Comparison of ENCODE assay signal across 23 mouse cellular contexts in genomic region chr17:31235915-31236314, GRCm38 (mm10). TPM values are rescaled to one million over a fixed set of nuclear protein-coding genes. Genes with fewer than 3 reads are reported as not detected.
DNase-seq lines count a peak whose midpoint lies in the region; ATAC-seq and TF ChIP-seq lines count a peak whose summit lies in the region.
"Had no signal": no experiment of that assay in that cellular context is flagged by ENCODE, and none has a peak within 500 bp of the region (broad histone marks: within the 10 kb centered on the region; RNA-seq: fewer than 3 reads in every experiment).

No protein-coding gene starts in this region.

- H3K9ac ChIP-seq in kidney, embryonic 15.5 days: no peak overlapping the region
- H3K9ac ChIP-seq in lung, postnatal 0 days (replicated peaks; ENCODE audit: low read depth): no peak overlapping the region
- H3K9ac ChIP-seq: hindbrain, embryonic 14.5 days; intestine, embryonic 15.5 days; limb, embryonic 15.5 days had no signal

- no peak for DNase-seq in kidney, adult 2 months
- no peak for DNase-seq in lung, postnatal 0 days (ENCODE audit: low spot score)
- no peak for DNase-seq in lung, postnatal 4 days
- no peak for DNase-seq in adrenal gland, adult 2 months
- DNase-seq: adrenal gland, postnatal 36 days; cerebellum, adult 18-20 months; cerebellum, postnatal 25 days; gastrocnemius, postnatal 14 days; kidney, postnatal 10 days; midbrain, embryonic 14.5 days had no signal

- no peaks in the 10 kb centered on the region for H3K36me3 ChIP-seq in kidney, adult 2 months (ENCODE audit: control insufficient read depth, insufficient read depth, low read length)
- H3K36me3 ChIP-seq in kidney, embryonic 15.5 days: no peaks in the 10 kb centered on the region
- H3K36me3 ChIP-seq in lung, postnatal 0 days (ENCODE audit: insufficient read depth, low read length): no peaks in the 10 kb centered on the region
- peaks cover 94% of the 10 kb centered on the region for H3K36me3 ChIP-seq in E14TG2a.4 (ENCODE audit: insufficient read depth, low read length)
- H3K36me3 ChIP-seq: intestine, embryonic 15.5 days; limb, embryonic 15.5 days had no signal

- no peak overlapping the region for H3K4me3 ChIP-seq in kidney, adult 2 months (ENCODE audit: insufficient read depth, low read depth, low read length)
- no peak overlapping the region for H3K4me3 ChIP-seq in kidney, embryonic 15.5 days (replicated peaks)
- no peak overlapping the region for H3K4me3 ChIP-seq in lung, postnatal 0 days (ENCODE audit: low read depth, low read length)
- no peak overlapping the region for H3K4me3 ChIP-seq in E14TG2a.4 (replicated peaks; ENCODE audit: low read length)
- no peak overlapping the region for H3K4me3 ChIP-seq in bone marrow, adult 2 months (replicated peaks; ENCODE audit: control insufficient read depth, low read depth, low read length)
- H3K4me3 ChIP-seq: intestine, embryonic 15.5 days; limb, embryonic 15.5 days; myocyte had no signal

- H3K27me3 ChIP-seq in kidney, adult 2 months (replicated peaks; ENCODE audit: control insufficient read depth, insufficient read depth, low read length): no peaks in the 10 kb centered on the region
- H3K27me3 ChIP-seq in kidney, embryonic 15.5 days: no peaks in the 10 kb centered on the region
- H3K27me3 ChIP-seq in lung, postnatal 0 days (replicated peaks; ENCODE audit: insufficient read depth, low read length): no peaks in the 10 kb centered on the region
- no peaks in the 10 kb centered on the region for H3K27me3 ChIP-seq in E14TG2a.4 (ENCODE audit: insufficient read depth, low read length)
- H3K27me3 ChIP-seq: intestine, embryonic 15.5 days; limb, embryonic 15.5 days had no signal

- ATAC-seq in kidney, embryonic 15.5 days (replicated peaks; ENCODE audit: low FRiP score): no peak
- ATAC-seq in lung, postnatal 0 days: no peak
- ATAC-seq: intestine, embryonic 15.5 days had no signal

- H3K27ac ChIP-seq in kidney, adult 2 months (ENCODE audit: insufficient read depth, low read depth, low read length): no peak overlapping the region
- H3K27ac ChIP-seq in kidney, embryonic 15.5 days: no peak overlapping the region
- no peak overlapping the region for H3K27ac ChIP-seq in lung, postnatal 0 days (ENCODE audit: low read length)
- no peak overlapping the region for H3K27ac ChIP-seq in bone marrow, adult 2 months (ENCODE audit: control insufficient read depth, insufficient read depth, low read depth, low read length, poor library complexity)
- H3K27ac ChIP-seq: hindbrain, embryonic 14.5 days; intestine, embryonic 15.5 days; limb, embryonic 15.5 days had no signal

- no peak for TF ChIP-seq POLR2A in kidney, adult 2 months (IDR thresholded peaks at IDR 0.05; ENCODE audit: low read depth, low read length)
- TF ChIP-seq POLR2A in bone marrow, adult 2 months (IDR thresholded peaks at IDR 0.05; ENCODE audit: borderline replicate concordance, control insufficient read depth, low read depth, low read length): no peak

- H3K4me1 ChIP-seq in kidney, adult 2 months (ENCODE audit: control insufficient read depth, insufficient read depth, low read length): no peaks in the 10 kb centered on the region
- no peaks in the 10 kb centered on the region for H3K4me1 ChIP-seq in kidney, embryonic 15.5 days
- no peaks in the 10 kb centered on the region for H3K4me1 ChIP-seq in lung, postnatal 0 days (ENCODE audit: insufficient read depth, low read depth, low read length)
- H3K4me1 ChIP-seq in E14TG2a.4 (replicated peaks; ENCODE audit: low read depth, low read length): peaks cover 15% of the 10 kb centered on the region; the same call in 1 of the 2 replicates
- H3K4me1 ChIP-seq in bone marrow, adult 2 months (ENCODE audit: control insufficient read depth, insufficient read depth, low read length): no peaks in the 10 kb centered on the region
- H3K4me1 ChIP-seq: intestine, embryonic 15.5 days had no signal

- H3K4me2 ChIP-seq in kidney, embryonic 15.5 days: no peak overlapping the region
- H3K4me2 ChIP-seq in lung, postnatal 0 days (replicated peaks; ENCODE audit: low read depth, low read length): no peak overlapping the region
- H3K4me2 ChIP-seq: hindbrain, embryonic 14.5 days; intestine, embryonic 15.5 days; limb, embryonic 15.5 days had no signal

- 0 out of 2 replicates have a peak, but pooled peaks have one; percentile 7 for TF ChIP-seq CTCF in kidney, adult 2 months (conservative IDR thresholded peaks at IDR 0.05; ENCODE audit: insufficient read depth, insufficient read length, low read depth, low read length)
- TF ChIP-seq CTCF in lung, postnatal 0 days (IDR thresholded peaks at IDR 0.05): peak; percentile 37
- TF ChIP-seq CTCF in E14TG2a.4 (conservative IDR thresholded peaks at IDR 0.05; ENCODE audit: low read length): peak; percentile 35; the same call in 1 of the 2 replicates
- peak; percentile 59 for TF ChIP-seq CTCF in bone marrow, adult 2 months (IDR thresholded peaks at IDR 0.05; ENCODE audit: control insufficient read depth, insufficient read depth, low read length)

- no peaks in the 10 kb centered on the region for H3K9me3 ChIP-seq in kidney, embryonic 15.5 days (replicated peaks)
- no peaks in the 10 kb centered on the region for H3K9me3 ChIP-seq in lung, postnatal 0 days (ENCODE audit: low read length)
- H3K9me3 ChIP-seq in E14TG2a.4 (ENCODE audit: low read length): peaks cover 7% of the 10 kb centered on the region; the same call in 1 of the 2 replicates
- H3K9me3 ChIP-seq: intestine, embryonic 15.5 days; limb, embryonic 15.5 days had no signal

- WGBS in kidney, adult 2 months: 93% methylated on average over 1 of the region's 1 CpGs
- 92% methylated on average over 1 of the region's 1 CpGs for WGBS in kidney, embryonic 15.5 days
- WGBS in lung, postnatal 0 days: 95% methylated on average over 1 of the region's 1 CpGs
- 91% methylated on average over 1 of the region's 1 CpGs for WGBS in bone marrow, adult 2 months

- no peak for TF ChIP-seq EP300 in lung, postnatal 0 days (IDR thresholded peaks at IDR 0.05)

RNA-seq across cellular contexts. Expression of gene Ubash3a, which starts 28.2 kb away (rescaled TPM):
- 0.15 and 1.6 TPM in 2 replicates for polyA plus RNA-seq in kidney, adult 2 months (2012; rRNA removed)
- polyA plus RNA-seq in kidney, embryonic 15.5 days (2015; fragmentation: Nextera tagmentation; extraction: Ambion mirVana): 0.18 and 0.23 TPM in 2 replicates
- polyA plus RNA-seq in lung, postnatal 0 days (2015; fragmentation: Nextera tagmentation; extraction: Ambion mirVana): 0.11 and 0.38 TPM in 2 replicates
- polyA plus RNA-seq in bone marrow, adult 2 months (2011; ENCODE audit: insufficient read depth, insufficient read length, low replicate concordance, missing spikeins): 7.3 and 13.0 TPM in 2 replicates
- total RNA-seq in adrenal gland, adult 2 months (2021): under 1 TPM in 1 of 2 experiments, not detected in 1; 0.24 TPM
- polyA plus RNA-seq in adrenal gland, adult 2 months (2012; rRNA removed): 0.16 and 0.18 TPM in 2 replicates
- total RNA-seq: gastrocnemius, postnatal 14 days; left cerebral cortex, adult 18-20 months; left cerebral cortex, postnatal 36 days had no signal
- polyA plus RNA-seq: hindbrain, embryonic 14.5 days; midbrain, embryonic 14.5 days; myocyte had no signal

RNA-seq across cellular contexts. Expression of gene Tmprss3, which starts 37.1 kb away (rescaled TPM):
- polyA plus RNA-seq in kidney, adult 2 months (2012; rRNA removed): 0.03 TPM in 1 of 2 replicates, not detected in the other
- polyA plus RNA-seq in kidney, embryonic 15.5 days (2015; fragmentation: Nextera tagmentation; extraction: Ambion mirVana): not detected in 2 replicates
- polyA plus RNA-seq in lung, postnatal 0 days (2015; fragmentation: Nextera tagmentation; extraction: Ambion mirVana): not detected in 2 replicates
- 4.2 and 4.3 TPM in 2 replicates for polyA plus RNA-seq in bone marrow, adult 2 months (2011; ENCODE audit: insufficient read depth, insufficient read length, low replicate concordance, missing spikeins)
- not detected for total RNA-seq in adrenal gland, adult 2 months (2021)
- polyA plus RNA-seq in adrenal gland, adult 2 months (2012; rRNA removed): not detected in 2 replicates
- total RNA-seq: adrenal gland, postnatal 36 days; gastrocnemius, postnatal 14 days; left cerebral cortex, postnatal 36 days had no signal
- polyA plus RNA-seq: forebrain, embryonic 11.5 days; heart, embryonic 16.5 days; intestine, embryonic 15.5 days; lung, embryonic 16.5 days; midbrain, embryonic 14.5 days; myocyte; neural tube, embryonic 14.5 days had no signal

RNA-seq across cellular contexts. Expression of gene Rsph1, which starts 41.3 kb away (rescaled TPM):
- polyA plus RNA-seq in kidney, adult 2 months (2012; rRNA removed): 0.73 and 1.1 TPM in 2 replicates
- polyA plus RNA-seq in kidney, embryonic 15.5 days (2015; fragmentation: Nextera tagmentation; extraction: Ambion mirVana): 2.0 and 2.4 TPM in 2 replicates
- 21.4 and 25.2 TPM in 2 replicates for polyA plus RNA-seq in lung, postnatal 0 days (2015; fragmentation: Nextera tagmentation; extraction: Ambion mirVana)
- 5.8 and 10.4 TPM in 2 replicates for polyA plus RNA-seq in bone marrow, adult 2 months (2011; ENCODE audit: insufficient read depth, insufficient read length, low replicate concordance, missing spikeins)
- 1 to 10 TPM; 4.5 to 8.0 TPM for total RNA-seq in adrenal gland, adult 2 months (2021)
- polyA plus RNA-seq in adrenal gland, adult 2 months (2012; rRNA removed): 0.21 and 0.22 TPM in 2 replicates

RNA-seq across cellular contexts. Expression of gene Slc37a1, which starts 50.7 kb away (rescaled TPM):
- polyA plus RNA-seq in kidney, adult 2 months (2012; rRNA removed): 6.3 and 6.5 TPM in 2 replicates
- 3.0 and 3.9 TPM in 2 replicates for polyA plus RNA-seq in kidney, embryonic 15.5 days (2015; fragmentation: Nextera tagmentation; extraction: Ambion mirVana)
- 25.2 and 33.9 TPM in 2 replicates for polyA plus RNA-seq in lung, postnatal 0 days (2015; fragmentation: Nextera tagmentation; extraction: Ambion mirVana)
- polyA plus RNA-seq in bone marrow, adult 2 months (2011; ENCODE audit: insufficient read depth, insufficient read length, low replicate concordance, missing spikeins): 5.5 and 21.9 TPM in 2 replicates
- 10 to 100 TPM in 1 of 2 experiments, 1 to 10 TPM in 1; 5.7 to 13.4 TPM for total RNA-seq in adrenal gland, adult 2 months (2021)
- polyA plus RNA-seq in adrenal gland, adult 2 months (2012; rRNA removed): 13.1 and 15.1 TPM in 2 replicates

Comparison
In these comparisons a context has a peak if more than half of its experiments do, and no peak if none do; other contexts are left out.
1. CTCF ChIP-seq: peak in every context shown above with its lines; median percentile 59 in bone marrow, adult 2 months; 37 in lung, postnatal 0 days; 35 in E14TG2a.4; 7 in kidney, adult 2 months.